Mouse (Mus musculus): ENCODE results near the gene Gli3. TPM values are rescaled to one million over a fixed set of nuclear protein-coding genes. Genes with fewer than 3 reads are reported as not detected.

The Gli3 gene
- polyA plus RNA-seq, 1 experiment from 2014 or later, result 19.4 TPM

- Histone ChIP-seq H3K9ac (ENCODE audit: low read depth, low read length) (no peak overlapping the region), H3K4me1 (ENCODE audit: control insufficient read depth, insufficient read depth, low read length) (no peaks in the 10 kb centered on the region), H3K4me3 (ENCODE audit: low read length) (no peak overlapping the region), H3K4me2 (replicated peaks; ENCODE audit: low read depth, low read length) (no peak overlapping the region), H3K36me3 (ENCODE audit: control insufficient read depth, insufficient read depth, low read length) (peaks cover 4% of the 10 kb centered on the region; the same call in 1 of the 2 replicates), H3K27ac (ENCODE audit: low read depth, low read length) (no peak overlapping the region), H3K9me3 (ENCODE audit: control insufficient read depth, low read length) (no peaks in the 10 kb centered on the region), H3K27me3 (ENCODE audit: control insufficient read depth, insufficient read depth, low read length) (no peaks in the 10 kb centered on the region)
- ATAC-seq (ENCODE audit: low FRiP score, low TSS enrichment), result no peak
These were observed 212.4 kb downstream of the Gli3 start for GRCm38 (mm10) chr13:15675480-15675879.

DNA sequence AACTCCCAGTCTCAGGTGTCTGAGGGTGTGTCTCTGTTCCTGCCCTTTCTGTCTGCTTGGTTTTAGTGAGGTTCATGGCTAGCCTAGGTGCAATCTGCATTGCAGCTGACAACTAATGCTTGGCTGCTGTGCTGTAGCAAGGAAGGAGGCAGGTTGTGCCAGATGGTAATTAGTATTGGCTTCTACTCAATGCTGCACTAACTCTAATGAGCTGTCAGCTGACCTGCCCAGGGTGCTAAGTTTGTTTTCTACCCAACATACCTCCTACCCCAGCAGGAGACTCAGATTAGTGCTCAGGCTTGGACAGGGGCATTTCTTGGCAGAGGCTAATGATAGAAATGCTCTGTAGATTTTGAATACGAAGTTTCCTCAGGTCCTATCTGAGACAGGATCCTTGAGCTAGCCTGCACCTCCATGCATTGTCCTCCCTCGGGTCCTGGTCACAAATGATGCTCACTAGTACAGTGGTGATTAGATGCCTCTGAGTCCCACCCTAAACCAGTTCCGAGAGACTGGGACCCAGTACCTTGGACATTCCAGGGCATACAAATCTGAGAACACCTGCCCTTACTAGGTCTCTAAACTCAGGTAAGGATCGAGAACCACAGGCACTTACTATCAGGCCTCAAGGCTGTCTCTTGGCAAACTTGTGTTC lies 214.2 kb downstream of the Gli3 start:
- 96% methylated on average over 4 of the region's 4 CpGs for WGBS
- ATAC-seq (ENCODE audit: low FRiP score, low TSS enrichment), result no peak
- no peaks in the 10 kb centered on the region for H3K27me3 ChIP-seq (ENCODE audit: control insufficient read depth, insufficient read depth, low read length)

DNA sequence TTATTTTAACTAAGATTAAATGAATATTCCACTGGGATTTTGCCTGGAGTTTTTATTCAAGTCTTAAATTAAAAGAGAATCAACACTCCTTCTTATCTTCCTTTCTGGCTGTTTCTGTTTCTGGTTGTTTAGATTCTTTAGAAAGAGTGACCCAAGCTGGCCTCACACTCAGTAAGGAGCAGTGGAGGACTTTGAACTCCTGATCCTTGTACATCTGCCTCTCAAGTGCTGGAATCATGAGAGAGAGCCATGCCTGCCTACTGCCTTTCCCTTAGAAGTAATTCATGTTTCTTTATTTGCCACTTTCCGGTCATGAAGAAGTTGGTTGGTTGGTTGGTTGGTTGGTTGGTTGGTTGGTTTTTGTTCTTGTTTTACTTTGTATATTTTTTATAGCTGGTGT lies 218.5 kb downstream of the Gli3 start:
- no peaks in the 10 kb centered on the region for H3K4me1 ChIP-seq (ENCODE audit: control insufficient read depth, insufficient read depth, low read length)
- H3K4me3 ChIP-seq (ENCODE audit: low read length), result no peak overlapping the region
- no peak overlapping the region for H3K9ac ChIP-seq (ENCODE audit: low read depth, low read length)
- 0 out of 2 replicates have a peak, but pooled peaks cover 2% of the 10 kb centered on the region for H3K36me3 ChIP-seq (ENCODE audit: control insufficient read depth, insufficient read depth, low read length)
- no peak overlapping the region for H3K4me2 ChIP-seq (replicated peaks; ENCODE audit: low read depth, low read length)
- WGBS, result 95% methylated on average over 1 of the region's 1 CpGs
- H3K9me3 ChIP-seq (ENCODE audit: control insufficient read depth, low read length), result no peaks in the 10 kb centered on the region
- ATAC-seq (ENCODE audit: low FRiP score, low TSS enrichment), result no peak
- H3K27me3 ChIP-seq (ENCODE audit: control insufficient read depth, insufficient read depth, low read length), result no peaks in the 10 kb centered on the region
- H3K27ac ChIP-seq (ENCODE audit: low read depth, low read length), result no peak overlapping the region

More for the DNA sequence above, 214.2 kb downstream of the Gli3 start:
- H3K4me3 ChIP-seq (ENCODE audit: low read length), result no peak overlapping the region
- H3K4me1 ChIP-seq (ENCODE audit: control insufficient read depth, insufficient read depth, low read length), result no peaks in the 10 kb centered on the region
- H3K36me3 ChIP-seq (ENCODE audit: control insufficient read depth, insufficient read depth, low read length), result 0 out of 2 replicates have a peak, but pooled peaks cover 2% of the 10 kb centered on the region
- no peak overlapping the region for H3K9ac ChIP-seq (ENCODE audit: low read depth, low read length)
- no peak overlapping the region for H3K4me2 ChIP-seq (replicated peaks; ENCODE audit: low read depth, low read length)
- no peak overlapping the region for H3K27ac ChIP-seq (ENCODE audit: low read depth, low read length)
- no peaks in the 10 kb centered on the region for H3K9me3 ChIP-seq (ENCODE audit: control insufficient read depth, low read length)

GRCm38 (mm10) chr13:15683006-15683405 lies 220.0 kb downstream of the Gli3 start:
- no peak for ATAC-seq (ENCODE audit: low FRiP score, low TSS enrichment)
- Histone ChIP-seq H3K9ac (ENCODE audit: low read depth, low read length) (no peak overlapping the region), H3K4me1 (ENCODE audit: control insufficient read depth, insufficient read depth, low read length) (no peaks in the 10 kb centered on the region), H3K4me3 (ENCODE audit: low read length) (no peak overlapping the region), H3K36me3 (ENCODE audit: control insufficient read depth, insufficient read depth, low read length) (0 out of 2 replicates have a peak, but pooled peaks cover 2% of the 10 kb centered on the region), H3K9me3 (ENCODE audit: control insufficient read depth, low read length) (no peaks in the 10 kb centered on the region), H3K27ac (ENCODE audit: low read depth, low read length) (no peak overlapping the region), H3K4me2 (replicated peaks; ENCODE audit: low read depth, low read length) (no peak overlapping the region), H3K27me3 (ENCODE audit: control insufficient read depth, insufficient read depth, low read length) (no peaks in the 10 kb centered on the region)
- 75% methylated on average over 1 of the region's 1 CpGs for WGBS

DNA sequence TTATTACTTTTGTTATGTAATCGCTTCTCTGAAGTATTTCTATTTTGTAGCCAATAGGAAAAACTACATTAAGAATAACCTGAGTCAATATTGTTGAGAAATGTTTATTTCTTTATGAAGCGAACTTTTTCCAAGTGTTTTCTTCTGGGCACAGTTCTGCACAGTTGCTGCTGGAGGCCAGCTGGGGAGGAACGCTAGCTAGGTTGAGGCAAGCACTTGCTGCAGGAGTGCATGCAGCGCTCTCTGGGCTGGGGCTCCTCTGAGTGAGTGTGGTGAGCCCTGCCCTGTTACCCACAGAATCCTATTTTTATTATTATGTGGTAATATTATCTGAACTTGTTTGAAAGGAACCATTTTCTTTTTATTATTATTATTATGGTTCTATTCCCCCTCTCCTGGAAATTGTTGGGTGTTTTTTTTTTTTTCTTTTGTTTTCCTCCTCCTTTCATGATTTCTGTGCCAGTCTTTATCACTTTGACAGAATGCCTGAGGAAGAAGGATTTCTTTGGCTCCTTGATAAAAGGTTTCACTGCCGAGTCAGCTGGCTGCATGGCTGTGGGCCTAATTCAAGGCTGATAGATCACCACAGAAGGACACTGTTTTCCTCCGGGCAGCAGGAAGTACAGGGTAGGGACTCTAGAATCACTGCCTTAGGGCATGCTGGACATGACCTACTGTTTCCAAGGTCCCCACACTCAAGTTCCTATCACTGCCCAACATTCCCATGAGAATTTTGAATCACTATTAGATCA lies 225.2 kb downstream of the Gli3 start:
- 83% methylated on average over 6 of the region's 6 CpGs for WGBS
- H3K4me2 ChIP-seq (replicated peaks; ENCODE audit: low read depth, low read length), result no peak overlapping the region
- no peak overlapping the region for H3K9ac ChIP-seq (ENCODE audit: low read depth, low read length)

GRCm38 (mm10) chr13:15688826-15689501 lies 225.9 kb downstream of the Gli3 start:
- no peaks in the 10 kb centered on the region for H3K4me1 ChIP-seq (ENCODE audit: control insufficient read depth, insufficient read depth, low read length)
- WGBS, result 95% methylated on average over 5 of the region's 5 CpGs

More for the DNA sequence above, 225.2 kb downstream of the Gli3 start:
- H3K27me3 ChIP-seq (ENCODE audit: control insufficient read depth, insufficient read depth, low read length), result no peaks in the 10 kb centered on the region
- H3K4me3 ChIP-seq (ENCODE audit: low read length), result no peak overlapping the region
- ATAC-seq (ENCODE audit: low FRiP score, low TSS enrichment), result no peak
- H3K4me1 ChIP-seq (ENCODE audit: control insufficient read depth, insufficient read depth, low read length), result no peaks in the 10 kb centered on the region
- no peaks in the 10 kb centered on the region for H3K36me3 ChIP-seq (ENCODE audit: control insufficient read depth, insufficient read depth, low read length)
- H3K27ac ChIP-seq (ENCODE audit: low read depth, low read length), result no peak overlapping the region
- H3K9me3 ChIP-seq (ENCODE audit: control insufficient read depth, low read length), result no peaks in the 10 kb centered on the region

GRCm38 (mm10) chr13:15691751-15692464 lies 228.9 kb downstream of the Gli3 start:
- no peak overlapping the region for H3K9ac ChIP-seq (ENCODE audit: low read depth, low read length)
- no peak overlapping the region for H3K27ac ChIP-seq (ENCODE audit: low read depth, low read length)
- H3K4me3 ChIP-seq (ENCODE audit: low read length), result no peak overlapping the region
- H3K27me3 ChIP-seq (ENCODE audit: control insufficient read depth, insufficient read depth, low read length), result no peaks in the 10 kb centered on the region
- H3K36me3 ChIP-seq (ENCODE audit: control insufficient read depth, insufficient read depth, low read length), result no peaks in the 10 kb centered on the region
- ATAC-seq (ENCODE audit: low FRiP score, low TSS enrichment), result no peak
- no peaks in the 10 kb centered on the region for H3K4me1 ChIP-seq (ENCODE audit: control insufficient read depth, insufficient read depth, low read length)
- H3K4me2 ChIP-seq (replicated peaks; ENCODE audit: low read depth, low read length), result no peak overlapping the region
- WGBS, result 61% methylated on average over 5 of the region's 5 CpGs
- H3K9me3 ChIP-seq (ENCODE audit: control insufficient read depth, low read length), result no peaks in the 10 kb centered on the region

More at GRCm38 (mm10) chr13:15688826-15689501, 225.9 kb downstream of the Gli3 start:
- no peaks in the 10 kb centered on the region for H3K36me3 ChIP-seq (ENCODE audit: control insufficient read depth, insufficient read depth, low read length)
- H3K9me3 ChIP-seq (ENCODE audit: control insufficient read depth, low read length), result no peaks in the 10 kb centered on the region
- H3K4me3 ChIP-seq (ENCODE audit: low read length), result no peak overlapping the region
- H3K9ac ChIP-seq (ENCODE audit: low read depth, low read length), result no peak overlapping the region
- no peak overlapping the region for H3K4me2 ChIP-seq (replicated peaks; ENCODE audit: low read depth, low read length)
- ATAC-seq (ENCODE audit: low FRiP score, low TSS enrichment), result no peak
- no peak overlapping the region for H3K27ac ChIP-seq (ENCODE audit: low read depth, low read length)
- no peaks in the 10 kb centered on the region for H3K27me3 ChIP-seq (ENCODE audit: control insufficient read depth, insufficient read depth, low read length)

- H3K4me3 ChIP-seq (ENCODE audit: low read length), result no peak overlapping the region
- no peak overlapping the region for H3K27ac ChIP-seq (ENCODE audit: low read depth, low read length)
- ATAC-seq (ENCODE audit: low FRiP score, low TSS enrichment), result no peak
- no peaks in the 10 kb centered on the region for H3K4me1 ChIP-seq (ENCODE audit: control insufficient read depth, insufficient read depth, low read length)
- no peaks in the 10 kb centered on the region for H3K36me3 ChIP-seq (ENCODE audit: control insufficient read depth, insufficient read depth, low read length)
- no peak overlapping the region for H3K9ac ChIP-seq (ENCODE audit: low read depth, low read length)
- no peak overlapping the region for H3K4me2 ChIP-seq (replicated peaks; ENCODE audit: low read depth, low read length)
- H3K9me3 ChIP-seq (ENCODE audit: control insufficient read depth, low read length), result no peaks in the 10 kb centered on the region
- H3K27me3 ChIP-seq (ENCODE audit: control insufficient read depth, insufficient read depth, low read length), result no peaks in the 10 kb centered on the region
These were observed 229.4 kb downstream of the Gli3 start for GRCm38 (mm10) chr13:15692465-15692809.
